Mouse (Mus musculus): ENCODE data around the gene Tex52. TPM values are rescaled to one million over a fixed set of nuclear protein-coding genes. Genes with fewer than 3 reads are reported as not detected.

The Tex52 gene
- polyA plus RNA-seq (2021; fragmentation: Nextera tagmentation), result 1.7 and 2.0 TPM in 2 replicates
- long read RNA-seq, experiment 1, partial matches to known transcripts, result 0 of 5 reads
- long read RNA-seq, experiment 1, other reads (novel, unspliced or antisense), result 1 of 5 reads
- long read RNA-seq, experiment 2, result 0 reads

DNA sequence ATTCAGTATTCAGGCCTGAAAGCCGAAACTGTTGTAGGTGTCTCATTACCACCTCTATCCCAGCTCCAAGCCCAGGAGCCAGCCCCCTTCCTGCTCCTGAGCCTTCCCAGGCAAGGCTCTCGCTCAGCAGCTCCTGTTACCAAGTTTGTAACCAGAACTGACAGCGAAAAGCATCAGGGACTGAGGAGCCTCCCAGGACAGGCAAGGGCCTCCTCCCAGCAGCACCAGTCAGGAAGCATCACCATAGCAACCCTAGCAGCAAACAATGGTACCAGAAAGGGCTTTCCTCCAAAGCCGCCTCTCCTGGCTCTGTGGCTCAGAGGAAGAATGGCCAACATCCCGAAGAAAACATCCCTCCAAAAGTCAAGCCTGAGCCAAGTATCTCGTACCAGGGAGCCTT is at the start of gene Tex52, which contains the start of gene Gm44596:
Gene Tex52 (plus strand): TSS at position 265 of the 400 bp plus-strand sequence.
Gene Gm44596 (plus strand): TSS at position 312 of the 400 bp plus-strand sequence.

DNA sequence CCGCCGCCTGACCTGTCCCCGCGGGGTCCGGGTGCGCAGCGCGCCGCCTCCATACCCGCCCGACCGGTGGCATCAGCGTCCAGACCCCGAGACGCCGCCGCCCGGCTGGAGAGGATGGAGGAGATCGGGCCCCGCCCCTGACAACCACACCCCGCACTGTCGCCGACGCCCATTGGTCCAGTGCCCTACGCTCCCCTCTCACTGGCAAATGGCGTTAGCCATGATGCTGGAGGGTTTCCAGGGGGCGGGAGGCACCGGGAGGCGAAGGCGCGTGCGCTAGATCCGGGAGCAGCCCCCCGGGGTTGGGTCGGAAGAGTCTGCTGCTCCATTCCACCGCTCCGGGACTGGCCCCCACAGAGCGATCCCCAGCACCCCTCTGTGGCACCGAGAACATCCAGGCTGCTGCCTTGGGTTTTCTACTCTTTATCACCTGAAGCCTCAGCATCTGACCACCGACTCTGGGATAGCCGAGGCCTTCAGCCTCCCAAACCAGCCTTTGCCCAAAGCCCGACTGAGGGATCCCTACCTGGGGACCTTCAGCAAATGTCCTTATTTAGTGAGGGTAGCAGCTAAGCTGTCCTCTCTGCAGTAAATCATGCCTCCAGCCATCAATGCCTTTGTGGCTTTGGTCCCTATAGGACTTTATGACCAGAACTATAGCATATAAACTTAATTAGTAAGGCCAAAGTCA is 19.4 kb upstream of the Tex52 start, which contains the start of gene Tulp3:
Gene Tulp3 (minus strand): TSS at position 126 of the 691 bp plus-strand sequence.

DNA sequence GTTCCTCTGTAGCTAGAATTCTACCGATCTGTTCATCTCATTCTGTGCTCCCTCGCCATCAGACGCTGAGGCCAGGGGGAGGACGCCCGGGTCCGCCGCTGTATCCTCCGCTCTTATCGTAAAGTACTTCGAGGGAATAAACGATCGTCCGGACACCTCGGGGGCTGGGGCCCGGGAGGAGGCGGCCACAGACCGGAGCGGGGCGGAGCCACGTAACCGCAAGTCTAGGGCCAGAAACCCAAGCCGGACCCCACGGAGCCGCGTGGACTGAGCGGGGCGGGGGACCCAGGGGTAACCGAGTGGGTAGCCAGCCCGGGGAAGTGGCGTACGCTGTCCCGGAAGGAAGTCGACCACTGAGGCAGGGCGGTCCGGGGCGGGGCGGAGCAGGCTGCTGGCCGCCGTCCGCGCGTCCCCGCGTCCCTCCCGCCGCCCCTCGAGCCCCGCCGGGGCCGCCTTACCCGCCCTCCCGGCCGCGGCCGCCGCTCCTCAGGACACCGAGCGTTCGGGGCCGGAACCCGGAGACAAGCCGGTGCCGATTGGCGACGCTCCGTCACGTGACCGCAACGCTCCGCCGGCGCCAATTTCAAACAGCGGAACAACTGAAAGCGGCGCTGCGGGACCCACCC is 12.8 kb upstream of the Tex52 start, which contains the start of the genes Rhno1 and Foxm1:
Gene Rhno1 (minus strand): TSS at position 531 of the 626 bp plus-strand sequence.
Gene Foxm1 (plus strand): TSS at position 587 of the 626 bp plus-strand sequence.

DNA sequence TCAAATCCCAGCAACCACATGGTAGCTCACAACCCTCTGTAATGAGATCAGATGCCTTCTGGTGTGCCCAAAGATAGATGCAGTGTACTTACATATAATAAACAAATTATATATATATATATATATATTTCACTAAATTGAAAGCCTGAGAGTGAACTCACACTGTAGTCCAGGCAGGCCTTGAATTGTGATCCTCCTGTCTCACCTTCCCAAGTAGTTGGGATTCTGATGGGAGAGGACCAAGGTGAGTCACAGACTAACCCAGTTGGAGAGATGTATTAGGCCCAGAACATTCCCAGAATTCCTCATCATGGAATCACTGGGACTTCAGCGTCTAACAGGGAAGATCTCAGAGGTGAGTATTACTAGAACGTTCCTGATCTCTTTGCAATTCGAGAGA is 23.7 kb downstream of the Tex52 start, which contains the start of gene Nrip2:
Gene Nrip2 (plus strand): TSS at position 301 of the 400 bp plus-strand sequence.

GRCm38 (mm10) chr6:128424269-128425019 is 49.2 kb downstream of the Tex52 start, which contains the start of gene Itfg2:
Gene Itfg2, minus strand, starts transcription at chr6:128424931.

Other genes starting within 250 kb of the Tex52 start
- 21.5 and 26.0 TPM in 2 replicates for gene Tspan9, start 231.9 kb upstream of the Tex52 start, polyA plus RNA-seq (2021; fragmentation: Nextera tagmentation)
- 0.21 TPM in 1 of 2 replicates, not detected in the other for gene Tead4, start 74.6 kb upstream of the Tex52 start, polyA plus RNA-seq (2021; fragmentation: Nextera tagmentation)
- 2.7 and 4.2 TPM in 2 replicates for gene Tulp3, start 19.6 kb upstream of the Tex52 start, polyA plus RNA-seq (2021; fragmentation: Nextera tagmentation)
- 18.3 and 18.4 TPM in 2 replicates for gene Rhno1, start 12.5 kb upstream of the Tex52 start, polyA plus RNA-seq (2021; fragmentation: Nextera tagmentation)
- 0.12 and 0.26 TPM in 2 replicates for gene Foxm1, start 12.5 kb upstream of the Tex52 start, polyA plus RNA-seq (2021; fragmentation: Nextera tagmentation)
- gene Gm44596, start within 50 bp of the Tex52 start, polyA plus RNA-seq (2021; fragmentation: Nextera tagmentation), result not detected in 2 replicates
- 9.1 and 11.4 TPM in 2 replicates for gene Nrip2, start 23.8 kb downstream of the Tex52 start, polyA plus RNA-seq (2021; fragmentation: Nextera tagmentation)
- 15.1 and 21.6 TPM in 2 replicates for gene Itfg2, start 49.5 kb downstream of the Tex52 start, polyA plus RNA-seq (2021; fragmentation: Nextera tagmentation)
- 98.4 and 108 TPM in 2 replicates for gene Fkbp4, start 63.2 kb downstream of the Tex52 start, polyA plus RNA-seq (2021; fragmentation: Nextera tagmentation)
- gene Pzp, start 151.3 kb downstream of the Tex52 start, polyA plus RNA-seq (2021; fragmentation: Nextera tagmentation), result not detected in 2 replicates
- gene A2ml1, start 206.2 kb downstream of the Tex52 start, polyA plus RNA-seq (2021; fragmentation: Nextera tagmentation), result 44.4 and 48.9 TPM in 2 replicates
- not detected in 2 replicates for gene Klrb1a, start 248.1 kb downstream of the Tex52 start, polyA plus RNA-seq (2021; fragmentation: Nextera tagmentation)

Data from left cerebral cortex, adult 6 months (tissue).